Mouse (Mus musculus) neutrophil, adult 59 days (primary cell): ENCODE results near the gene A930018P22Rik. TPM values are rescaled to one million over a fixed set of nuclear protein-coding genes. Genes with fewer than 3 reads are reported as not detected.

Experiments
- total RNA-seq, 2 experiments: library from RNA; stranded (reverse); gene quantifications; 1 replicate in 1 of 2; 2 replicates in 1 of 2; pipeline ENCODE4 v1.2.4; 2023

Gene A930018P22Rik
- total RNA-seq, result not detected

DNA sequence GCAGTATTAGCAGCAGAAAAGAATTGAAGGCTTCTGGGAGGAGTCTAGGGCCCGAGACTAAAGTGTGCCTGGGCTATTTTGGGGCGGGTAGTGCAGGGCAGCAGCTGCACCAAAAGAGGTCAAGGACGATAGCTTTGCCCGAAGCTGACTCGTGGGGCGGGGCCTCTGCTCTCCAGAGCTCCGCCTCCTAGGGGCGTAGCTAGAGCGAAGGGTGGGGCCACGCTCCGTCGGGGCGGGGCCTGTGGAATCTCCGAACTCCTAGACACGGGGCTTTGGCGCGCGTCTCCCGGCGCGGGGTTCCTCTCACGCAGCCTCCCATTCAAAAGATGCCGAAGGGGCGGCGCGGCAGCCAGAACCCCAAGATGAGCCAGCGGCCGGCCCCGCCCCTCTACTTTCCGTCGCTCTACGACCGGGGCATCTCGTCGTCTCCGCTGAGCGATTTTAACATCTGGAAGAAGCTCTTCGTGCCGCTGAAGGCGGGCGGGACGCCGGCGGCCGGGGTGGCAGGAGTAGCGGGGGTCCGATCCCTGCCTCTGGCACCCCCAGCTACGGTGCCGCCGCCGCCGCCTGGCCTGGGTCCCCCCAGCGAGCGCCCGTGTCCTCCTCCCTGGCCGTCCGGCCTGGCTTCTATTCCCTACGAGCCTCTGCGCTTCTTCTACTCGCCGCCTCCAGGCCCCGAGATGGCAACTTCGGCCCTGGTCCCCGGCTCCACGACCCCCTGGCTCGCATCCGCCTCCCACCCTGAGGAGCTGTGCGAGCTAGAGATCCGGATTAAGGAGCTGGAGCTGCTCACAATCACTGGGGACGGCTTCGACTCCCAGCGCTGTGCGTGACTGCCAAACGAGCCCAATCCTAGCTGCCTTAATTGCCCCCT lies at the start of gene A930018P22Rik:
TSS of gene A930018P22Rik (plus strand) at position 265 of the 874 bp plus-strand sequence.

DNA sequence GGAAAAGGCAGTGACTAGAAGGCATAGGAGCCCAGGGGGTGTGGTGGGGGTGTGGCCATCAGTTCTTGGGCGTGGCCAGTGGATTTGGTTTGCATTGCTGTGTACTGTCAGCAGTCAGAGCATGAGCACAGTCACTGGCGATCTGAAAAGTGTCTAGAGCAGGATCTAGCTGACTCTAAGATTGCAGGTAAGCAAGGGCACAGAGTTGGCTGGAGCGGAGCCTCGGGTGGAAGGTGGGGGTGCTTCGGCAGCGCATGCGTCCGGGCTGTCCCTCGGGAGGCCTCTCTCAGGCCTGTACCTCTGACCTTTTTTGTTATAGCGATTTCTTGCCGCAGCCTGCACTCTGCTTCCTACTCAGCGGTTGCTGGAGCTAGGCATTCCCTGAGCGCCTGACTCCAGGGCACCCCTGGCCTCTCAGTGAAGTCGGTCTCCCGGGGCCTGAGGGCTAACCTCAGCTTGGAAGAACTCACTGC lies 26.8 kb upstream of the A930018P22Rik start, which contains the start of gene Cd59a:
TSS of gene Cd59a (plus strand) at position 61 of the 473 bp plus-strand sequence.

Other genes with a start within 250 kb of the A930018P22Rik start
- 10 to 100 TPM; 73.8 to 88.7 TPM for gene Lmo2, start 164.8 kb upstream of the A930018P22Rik start, total RNA-seq
- gene Fbxo3, start 95.0 kb upstream of the A930018P22Rik start, total RNA-seq, result 10 to 100 TPM; 31.7 to 36.1 TPM
- not detected for gene 4931422A03Rik, start 94.4 kb upstream of the A930018P22Rik start, total RNA-seq
- gene Gm10912, start 56.9 kb upstream of the A930018P22Rik start, total RNA-seq, result not detected
- gene Gm10799, start 54.2 kb upstream of the A930018P22Rik start, total RNA-seq, result not detected
- gene Cd59b, start 52.9 kb upstream of the A930018P22Rik start, total RNA-seq, result 1 to 10 TPM in 1 of 2 experiments, not detected in 1; 1.6 TPM
- 1 to 10 TPM in 1 of 2 experiments, under 1 TPM in 1; 0.37 to 1.4 TPM for gene Cd59a, start 27.0 kb upstream of the A930018P22Rik start, total RNA-seq